Mouse (Mus musculus) layer of hippocampus, adult 11-12 months (tissue): ENCODE data around the gene Yif1a.

Experiments used
- DNase-seq: peaks from one replicate; pipeline ENCODE4 v3.0.0; 2022; ENCODE audit warnings: low spot score

The Yif1a gene

GRCm38 (mm10) chr19:5060365-5061330, 27.7 kb upstream of the Yif1a start:
- no peak for DNase-seq

- no peak for DNase-seq
These were observed 26.3 kb upstream of the Yif1a start for GRCm38 (mm10) chr19:5062041-5062440.

- DNase-seq, result no peak
These were observed 25.9 kb upstream of the Yif1a start for GRCm38 (mm10) chr19:5062446-5062845.

- DNase-seq, result no peak
These were observed 23.2 kb upstream of the Yif1a start for GRCm38 (mm10) chr19:5065104-5065503.

GRCm38 (mm10) chr19:5067040-5067799, 21.1 kb upstream of the Yif1a start:
- DNase-seq, result no peak

- no peak for DNase-seq
These were observed 20.3 kb upstream of the Yif1a start, which contains the start of gene Cd248 for GRCm38 (mm10) chr19:5067867-5068569. Gene Cd248, plus strand, starts transcription at chr19:5068078.

GRCm38 (mm10) chr19:5068570-5069234, 19.6 kb upstream of the Yif1a start:
- DNase-seq, result no peak

- no peak for DNase-seq
These were observed 18.9 kb upstream of the Yif1a start for GRCm38 (mm10) chr19:5069486-5069885.

- no peak for DNase-seq
These were observed 18.4 kb upstream of the Yif1a start for GRCm38 (mm10) chr19:5069978-5070377.

- DNase-seq, result no peak
These were observed 17.3 kb upstream of the Yif1a start for GRCm38 (mm10) chr19:5071077-5071476.

GRCm38 (mm10) chr19:5071545-5072369, 16.6 kb upstream of the Yif1a start:
- peak; percentile 57 for DNase-seq

- DNase-seq, result no peak
These were observed 15.8 kb upstream of the Yif1a start for GRCm38 (mm10) chr19:5072389-5073019.

GRCm38 (mm10) chr19:5073028-5073427, 15.3 kb upstream of the Yif1a start:
- DNase-seq, result peak; percentile 51

- no peak for DNase-seq
These were observed 14.8 kb upstream of the Yif1a start for GRCm38 (mm10) chr19:5073518-5073917.

GRCm38 (mm10) chr19:5079279-5079678, 9.1 kb upstream of the Yif1a start:
- no peak for DNase-seq

GRCm38 (mm10) chr19:5082005-5082404, 6.3 kb upstream of the Yif1a start:
- no peak for DNase-seq

GRCm38 (mm10) chr19:5082596-5082995, 5.7 kb upstream of the Yif1a start:
- no peak for DNase-seq

GRCm38 (mm10) chr19:5083961-5084833, 4.1 kb upstream of the Yif1a start:
- DNase-seq, result no peak

- DNase-seq, result no peak
These were observed 3.5 kb upstream of the Yif1a start for GRCm38 (mm10) chr19:5084834-5085144.
